Mouse (Mus musculus) stomach, embryonic 16.5 days (tissue): ENCODE data around the gene Creb3l2. TPM values are rescaled to one million over a fixed set of nuclear protein-coding genes. Genes with fewer than 3 reads are reported as not detected.
A peak's percentile ranks its signal among the peaks of the same experiment; 100 is the strongest.

Source experiments
- ATAC-seq: fragments of 200-750 bp; cut with Nextera tagmentation; 2 replicates; pipeline ENCODE4 v1.8.0; 2017; ENCODE audit warnings: moderate number of reproducible peaks, moderate TSS enrichment; ENCODE audit not compliant: insufficient read depth, low FRiP score
- H3K27ac ChIP-seq: fragments of 300-500 bp; sonication (generic); 2 replicates; pipeline ENCODE4 v1.5.1; 2014; ENCODE audit warnings: low read length
- H3K27me3 ChIP-seq: fragments of 300-500 bp; sonication (generic); 2 replicates; pipeline ENCODE4 v1.6.1; 2014; ENCODE audit warnings: low read length, control low read depth, mixed read lengths; ENCODE audit not compliant: control insufficient read depth, insufficient read depth
- H3K36me3 ChIP-seq: fragments of 300-500 bp; sonication (generic); 2 replicates; pipeline ENCODE4 v1.6.1; 2014; ENCODE audit warnings: low read length; ENCODE audit not compliant: control insufficient read depth, insufficient read depth
- H3K4me1 ChIP-seq: fragments of 300-500 bp; sonication (generic); 2 replicates; pipeline ENCODE4 v1.6.1; 2014; ENCODE audit warnings: low read length, control low read depth, mixed read lengths; ENCODE audit not compliant: control insufficient read depth, insufficient read depth
- H3K4me2 ChIP-seq: fragments of 300-500 bp; sonication (generic); 2 replicates; pipeline ENCODE4 v1.6.1; 2014; ENCODE audit warnings: low read depth, low read length, mixed read lengths
- H3K4me3 ChIP-seq: fragments of 300-500 bp; sonication (generic); replicated peaks from 2 replicates; pipeline ENCODE4 v1.5.1; 2014; ENCODE audit warnings: mild to moderate bottlenecking, low read length
- H3K9ac ChIP-seq: fragments of 300-500 bp; sonication (generic); 2 replicates; pipeline ENCODE4 v1.6.1; 2014; ENCODE audit warnings: low read length
- H3K9me3 ChIP-seq: fragments of 300-500 bp; sonication (generic); replicated peaks from 2 replicates; pipeline ENCODE4 v1.6.1; 2016; ENCODE audit warnings: low read length, control low read depth; ENCODE audit not compliant: control insufficient read depth
- WGBS: fragments of 180-500 bp; shearing (Covaris S2); extraction: QIAGEN DNeasy Blood & Tissue Kit; methylation state at CpG from one replicate; pipeline ENCODE4 v1.1.7; 2014; 5-methylcytosine and 5-hydroxymethylcytosine counted together
- polyA plus RNA-seq: library from polyadenylated mRNA; unstranded; fragments of >200 nt; fragmentation: Nextera tagmentation; extraction: Ambion mirVana; gene quantifications from 2 replicates; pipeline ENCODE4 v1.2.1, GENCODE M21; 2015

The Creb3l2 gene
- polyA plus RNA-seq, 1 experiment from 2014 or later = 20.3 TPM

DNA sequence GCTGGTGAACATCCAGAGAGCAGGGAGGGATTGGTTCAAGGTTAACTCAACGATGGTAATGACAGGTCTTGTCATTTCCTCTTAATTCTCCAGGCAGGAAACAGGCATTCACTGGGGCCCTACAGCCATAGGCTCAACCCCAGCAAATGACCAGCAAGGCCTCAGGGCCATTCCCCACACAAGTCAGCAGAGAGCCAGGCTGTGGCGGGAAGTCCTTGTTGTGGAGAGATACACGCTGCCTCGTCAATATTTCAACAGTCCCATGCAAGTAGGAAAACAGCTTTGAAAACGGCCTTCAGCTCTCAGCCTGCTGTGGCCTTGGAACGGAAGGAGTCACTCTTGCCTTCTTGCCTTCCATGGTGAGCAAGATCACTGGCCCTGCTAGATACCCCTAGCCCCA lies 6.6 kb downstream of the Creb3l2 start:
- H3K4me2 ChIP-seq = no peak overlapping the region
- peaks cover 71% of the 10 kb centered on the region for H3K4me1 ChIP-seq
- no peak overlapping the region for H3K4me3 ChIP-seq
- H3K27ac ChIP-seq = peak overlapping the region; percentile 57
- H3K9ac ChIP-seq = no peak overlapping the region
- no peaks in the 10 kb centered on the region for H3K9me3 ChIP-seq
- WGBS = 58% methylated on average over 6 of the region's 6 CpGs
- no peaks in the 10 kb centered on the region for H3K27me3 ChIP-seq
- ATAC-seq = no peak
- H3K36me3 ChIP-seq = 0 out of 2 replicates have a peak, but pooled peaks cover 5% of the 10 kb centered on the region

DNA sequence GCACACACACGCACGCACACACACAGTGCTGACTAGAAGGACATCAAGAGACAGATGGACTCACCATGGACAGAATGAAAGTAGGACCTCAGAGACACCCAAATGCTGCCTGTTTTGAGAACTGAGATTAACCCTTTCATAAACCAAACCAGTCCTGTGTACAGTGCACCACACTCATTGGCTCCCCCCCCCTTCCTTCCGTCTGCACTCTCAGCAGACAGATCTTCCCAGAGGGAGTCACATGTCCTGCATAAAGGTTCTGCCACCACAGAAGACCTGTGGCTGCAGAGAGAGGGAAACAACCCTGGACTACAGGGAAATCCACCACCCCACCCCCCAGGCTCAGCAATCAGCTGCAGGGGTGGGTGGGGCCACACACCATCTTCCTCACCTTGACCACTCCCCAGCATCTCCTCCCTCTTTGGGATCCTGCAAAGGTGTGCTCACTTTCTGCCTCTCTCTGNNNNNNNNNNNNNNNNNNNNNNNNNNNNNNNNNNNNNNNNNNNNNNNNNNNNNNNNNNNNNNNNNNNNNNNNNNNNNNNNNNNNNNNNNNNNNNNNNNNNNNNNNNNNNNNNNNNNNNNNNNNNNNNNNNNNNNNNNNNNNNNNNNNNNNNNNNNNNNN lies 12.0 kb downstream of the Creb3l2 start:
- peak overlapping the region; percentile 97 for H3K27ac ChIP-seq
- no peak for ATAC-seq
- no peaks in the 10 kb centered on the region for H3K9me3 ChIP-seq
- H3K4me2 ChIP-seq = peak overlapping the region; percentile 52; the same call in 1 of the 2 replicates
- H3K27me3 ChIP-seq = no peaks in the 10 kb centered on the region
- 78% methylated on average over 3 of the region's 3 CpGs for WGBS
- peaks cover 54% of the 10 kb centered on the region for H3K4me1 ChIP-seq
- peak overlapping the region; percentile 54 for H3K9ac ChIP-seq
- no peaks in the 10 kb centered on the region for H3K36me3 ChIP-seq
- no peak overlapping the region for H3K4me3 ChIP-seq

DNA sequence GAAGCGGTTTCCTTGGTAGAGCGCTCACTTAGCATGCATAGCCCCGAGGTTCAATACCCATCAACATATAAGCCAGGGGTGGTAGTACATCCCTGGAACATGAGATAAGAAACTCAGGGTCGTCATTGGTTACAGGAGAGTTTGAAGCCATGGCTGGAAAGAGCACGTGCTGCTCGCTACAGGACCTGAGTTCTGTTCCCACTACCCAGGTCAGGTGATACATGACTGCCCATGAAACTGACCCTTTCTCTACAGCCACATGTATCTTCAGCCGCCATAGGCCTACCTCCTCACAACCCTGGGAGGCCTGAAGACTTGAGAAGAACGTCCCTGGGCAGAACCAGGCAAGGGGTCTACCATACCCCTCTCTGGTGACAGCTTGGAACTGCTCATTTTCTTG lies 13.0 kb downstream of the Creb3l2 start:
- H3K4me1 ChIP-seq = peaks cover 54% of the 10 kb centered on the region

GRCm38 (mm10) chr6:37428044-37428443 lies 13.9 kb downstream of the Creb3l2 start:
- peaks cover 60% of the 10 kb centered on the region for H3K4me1 ChIP-seq
- WGBS = 58% methylated on average over 11 of the region's 11 CpGs
- ATAC-seq = no peak; the same call in 1 of the 2 replicates
- no peaks in the 10 kb centered on the region for H3K27me3 ChIP-seq
- no peaks in the 10 kb centered on the region for H3K36me3 ChIP-seq
- peak overlapping the region; percentile 33; the same call in 1 of the 2 replicates for H3K4me2 ChIP-seq
- no peak overlapping the region for H3K9ac ChIP-seq
- peak overlapping the region; percentile 46; the same call in 1 of the 2 replicates for H3K27ac ChIP-seq
- no peak overlapping the region for H3K4me3 ChIP-seq
- H3K9me3 ChIP-seq = no peaks in the 10 kb centered on the region

More for the DNA sequence above, 13.0 kb downstream of the Creb3l2 start:
- no peak overlapping the region; the same call in 1 of the 2 replicates for H3K27ac ChIP-seq
- no peak overlapping the region for H3K9ac ChIP-seq
- ATAC-seq = no peak
- no peaks in the 10 kb centered on the region for H3K36me3 ChIP-seq
- no peaks in the 10 kb centered on the region for H3K27me3 ChIP-seq
- no peak overlapping the region for H3K4me3 ChIP-seq
- no peaks in the 10 kb centered on the region for H3K9me3 ChIP-seq
- WGBS = 83% methylated on average over 8 of the region's 8 CpGs
- H3K4me2 ChIP-seq = no peak overlapping the region

GRCm38 (mm10) chr6:37426615-37427014 lies 15.3 kb downstream of the Creb3l2 start:
- Histone ChIP-seq H3K4me2 (no peak overlapping the region), H3K4me3 (no peak overlapping the region), H3K9me3 (no peaks in the 10 kb centered on the region), H3K27ac (no peak overlapping the region), H3K27me3 (no peaks in the 10 kb centered on the region), H3K36me3 (no peaks in the 10 kb centered on the region), H3K4me1 (peaks cover 52% of the 10 kb centered on the region), H3K9ac (no peak overlapping the region)
- ATAC-seq = no peak
- WGBS = 79% methylated on average over 2 of the region's 2 CpGs

GRCm38 (mm10) chr6:37425833-37426232 lies 16.1 kb downstream of the Creb3l2 start:
- Histone ChIP-seq H3K4me3 (no peak overlapping the region), H3K27me3 (no peaks in the 10 kb centered on the region), H3K36me3 (no peaks in the 10 kb centered on the region), H3K9ac (no peak overlapping the region), H3K4me2 (no peak overlapping the region), H3K4me1 (peaks cover 45% of the 10 kb centered on the region), H3K9me3 (no peaks in the 10 kb centered on the region), H3K27ac (no peak overlapping the region)
- no peak for ATAC-seq
- 57% methylated on average over 3 of the region's 3 CpGs for WGBS

DNA sequence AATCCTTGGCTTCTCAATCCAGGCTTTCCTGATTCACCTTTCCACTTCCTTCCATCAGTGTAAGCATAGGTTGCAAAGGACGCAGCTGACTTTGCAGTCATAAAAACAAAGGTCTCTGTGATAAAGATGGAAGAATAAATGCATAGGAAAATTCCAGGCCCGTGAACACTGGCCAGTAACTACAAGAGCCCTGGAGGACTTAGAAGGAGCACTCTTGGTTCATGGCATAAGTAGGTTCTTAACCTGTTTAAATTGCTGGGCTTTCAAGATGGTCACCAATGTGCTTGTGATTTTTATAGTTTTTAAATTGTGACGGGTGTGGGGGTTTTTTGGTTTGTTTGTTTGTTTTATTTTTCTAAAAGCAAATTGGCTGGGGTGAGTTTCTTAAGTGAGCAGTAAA lies 16.9 kb downstream of the Creb3l2 start:
- Histone ChIP-seq H3K9me3 (no peaks in the 10 kb centered on the region), H3K4me1 (peaks cover 39% of the 10 kb centered on the region), H3K9ac (no peak overlapping the region), H3K27me3 (no peaks in the 10 kb centered on the region), H3K4me3 (no peak overlapping the region), H3K27ac (peak overlapping the region; percentile 63; the same call in 1 of the 2 replicates), H3K36me3 (no peaks in the 10 kb centered on the region), H3K4me2 (no peak overlapping the region)
- 84% methylated on average over 3 of the region's 3 CpGs for WGBS
- no peak for ATAC-seq

- ATAC-seq = peak; percentile 52
- no peaks in the 10 kb centered on the region for H3K27me3 ChIP-seq
- peaks cover 39% of the 10 kb centered on the region for H3K4me1 ChIP-seq
- H3K9me3 ChIP-seq = no peaks in the 10 kb centered on the region
- H3K4me3 ChIP-seq = no peak overlapping the region
- 0 out of 2 replicates have a peak overlapping the region, but pooled peaks have one; percentile 4 for H3K9ac ChIP-seq
- 33% methylated on average over 7 of the region's 7 CpGs for WGBS
- no peak overlapping the region for H3K4me2 ChIP-seq
- H3K27ac ChIP-seq = peak overlapping the region; percentile 63
- no peaks in the 10 kb centered on the region for H3K36me3 ChIP-seq
Observed at GRCm38 (mm10) chr6:37424374-37424773, 17.6 kb downstream of the Creb3l2 start.

DNA sequence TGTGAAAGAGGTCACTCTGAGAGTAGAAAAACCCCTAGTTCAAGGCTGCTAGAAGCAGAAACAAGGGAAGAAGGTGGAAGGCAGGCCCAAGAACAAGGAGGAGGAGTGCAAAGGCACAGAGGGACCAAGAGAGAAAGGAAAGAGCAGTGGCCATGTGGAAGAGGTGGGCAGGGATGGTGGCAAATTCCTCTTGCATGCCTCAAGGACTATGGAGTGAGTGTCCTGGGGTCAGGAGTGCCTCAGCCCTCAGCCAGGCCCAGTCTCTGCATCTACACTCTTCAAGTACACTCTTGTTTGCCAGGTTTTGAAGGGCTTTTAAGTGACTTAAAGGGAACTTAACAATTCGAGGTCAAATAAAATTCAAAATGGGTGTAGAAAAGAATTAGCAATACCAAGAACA lies 18.6 kb downstream of the Creb3l2 start:
- no peak overlapping the region for H3K9ac ChIP-seq
- no peaks in the 10 kb centered on the region for H3K27me3 ChIP-seq
- no peaks in the 10 kb centered on the region for H3K9me3 ChIP-seq
- peaks cover 42% of the 10 kb centered on the region for H3K4me1 ChIP-seq
- no peaks in the 10 kb centered on the region for H3K36me3 ChIP-seq
- H3K4me3 ChIP-seq = no peak overlapping the region
- H3K4me2 ChIP-seq = no peak overlapping the region
- 54% methylated on average over 1 of the region's 1 CpGs for whole genome bisulfite sequencing
- H3K27ac ChIP-seq = no peak overlapping the region
- ATAC-seq = no peak
